Mouse (Mus musculus): ENCODE data around the gene Nav3. TPM values are rescaled to one million over a fixed set of nuclear protein-coding genes. Genes with fewer than 3 reads are reported as not detected.

The Nav3 gene
- total and polyA plus RNA-seq, 2 experiments: 0.01 to 0.28 TPM

DNA sequence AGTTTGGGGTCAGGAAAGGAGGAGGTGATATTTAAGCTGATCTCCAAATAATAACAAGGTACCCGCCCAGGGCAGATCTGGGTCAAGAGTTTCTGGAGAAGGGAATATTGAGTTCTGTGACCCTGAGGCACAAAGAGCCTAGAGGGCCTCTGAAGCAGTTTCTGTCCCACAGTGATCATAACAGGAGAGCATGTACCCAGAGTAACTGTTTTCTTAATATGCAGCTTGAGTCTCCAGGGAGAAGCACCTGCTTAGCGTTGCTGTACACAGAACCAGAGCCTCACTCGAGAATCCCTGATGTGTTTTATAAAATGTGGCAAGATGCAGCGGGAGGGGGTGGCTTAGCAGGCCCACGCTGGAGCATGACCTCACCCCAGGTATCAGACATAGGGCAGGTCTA is 141.5 kb downstream of the Nav3 start:
- no peak for DNase-seq (ENCODE audit: extremely low read depth, low read depth, low spot score)
- no peak overlapping the region for H3K27ac ChIP-seq (replicated peaks; ENCODE audit: insufficient read depth, low read depth, low read length)
- 81% methylated on average over 5 of the region's 5 CpGs for WGBS
- no peak overlapping the region for H3K9ac ChIP-seq (ENCODE audit: low read depth, low read length)
- H3K4me1 ChIP-seq (ENCODE audit: control insufficient read depth, insufficient read depth, low read length): no peaks in the 10 kb centered on the region
- TF ChIP-seq POLR2A (IDR thresholded peaks at IDR 0.05; ENCODE audit: extremely low read depth, insufficient read depth, low read length): no peak
- TF ChIP-seq CTCF (IDR thresholded peaks at IDR 0.05; ENCODE audit: low read depth, low read length): no peak
- no peaks in the 10 kb centered on the region for H3K79me2 ChIP-seq (ENCODE audit: control insufficient read depth, insufficient read depth, low read length)
- no peak overlapping the region for H3K4me3 ChIP-seq (ENCODE audit: insufficient read depth, low read depth, low read length)
- H3K27me3 ChIP-seq (ENCODE audit: control insufficient read depth, insufficient read depth, low read length): no peaks in the 10 kb centered on the region
- no peaks in the 10 kb centered on the region for H3K36me3 ChIP-seq (ENCODE audit: control insufficient read depth, insufficient read depth, low read length)

DNA sequence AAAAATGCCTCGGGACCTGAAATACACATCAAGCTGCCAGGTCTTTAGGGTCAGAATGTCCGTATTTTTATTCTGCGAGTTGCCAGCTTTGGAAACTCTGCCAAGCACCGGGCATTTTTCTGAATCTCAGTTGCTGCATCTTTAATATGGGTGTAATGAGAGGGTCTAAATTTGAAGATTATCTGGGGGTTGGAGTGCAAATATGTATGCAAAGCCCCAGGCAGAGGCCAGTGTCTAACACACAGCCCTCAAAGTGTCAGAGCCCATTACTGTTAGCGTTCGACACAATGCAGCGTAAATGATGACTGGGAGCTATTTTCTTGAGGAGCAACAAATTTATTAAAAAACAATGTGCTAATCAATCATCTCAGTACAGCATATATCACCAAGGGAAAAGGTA is 142.0 kb downstream of the Nav3 start:
- Histone ChIP-seq H3K9ac (ENCODE audit: low read depth, low read length) (no peak overlapping the region), H3K4me1 (ENCODE audit: control insufficient read depth, insufficient read depth, low read length) (no peaks in the 10 kb centered on the region), H3K36me3 (ENCODE audit: control insufficient read depth, insufficient read depth, low read length) (no peaks in the 10 kb centered on the region), H3K27ac (replicated peaks; ENCODE audit: insufficient read depth, low read depth, low read length) (no peak overlapping the region), H3K27me3 (ENCODE audit: control insufficient read depth, insufficient read depth, low read length) (no peaks in the 10 kb centered on the region), H3K4me3 (ENCODE audit: insufficient read depth, low read depth, low read length) (no peak overlapping the region), H3K79me2 (ENCODE audit: control insufficient read depth, insufficient read depth, low read length) (no peaks in the 10 kb centered on the region)
- 93% methylated on average over 7 of the region's 7 CpGs for WGBS
- no peak for DNase-seq (ENCODE audit: extremely low read depth, low read depth, low spot score)
- TF ChIP-seq CTCF (IDR thresholded peaks at IDR 0.05; ENCODE audit: low read depth, low read length) (no peak), POLR2A (IDR thresholded peaks at IDR 0.05; ENCODE audit: extremely low read depth, insufficient read depth, low read length) (no peak)

DNA sequence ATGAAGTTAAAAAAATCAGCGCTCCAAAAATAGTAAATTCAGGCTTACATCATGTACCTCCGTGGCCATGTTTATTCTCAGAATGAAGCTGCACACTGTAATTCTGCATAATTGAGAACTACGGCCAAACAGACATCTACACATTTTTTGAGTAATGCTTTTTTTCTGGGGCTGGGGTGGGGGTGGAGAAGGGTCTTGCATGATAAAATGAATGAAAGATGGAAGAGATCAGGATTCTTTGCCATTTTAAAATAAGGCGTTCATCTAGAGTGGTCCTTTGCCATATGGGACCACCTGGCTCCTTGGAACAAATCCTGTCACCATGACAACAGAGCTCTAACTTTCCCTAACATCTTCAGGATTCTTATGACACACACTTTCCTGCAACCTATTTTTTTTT is 146.5 kb downstream of the Nav3 start:
- WGBS: 90% methylated on average over 4 of the region's 4 CpGs
- H3K4me1 ChIP-seq (ENCODE audit: control insufficient read depth, insufficient read depth, low read length): no peaks in the 10 kb centered on the region
- H3K27ac ChIP-seq (replicated peaks; ENCODE audit: insufficient read depth, low read depth, low read length): no peak overlapping the region
- H3K79me2 ChIP-seq (ENCODE audit: control insufficient read depth, insufficient read depth, low read length): no peaks in the 10 kb centered on the region
- TF ChIP-seq CTCF (IDR thresholded peaks at IDR 0.05; ENCODE audit: low read depth, low read length) (no peak), POLR2A (IDR thresholded peaks at IDR 0.05; ENCODE audit: extremely low read depth, insufficient read depth, low read length) (no peak)
- H3K36me3 ChIP-seq (ENCODE audit: control insufficient read depth, insufficient read depth, low read length): no peaks in the 10 kb centered on the region
- DNase-seq (ENCODE audit: extremely low read depth, low read depth, low spot score): no peak
- no peak overlapping the region for H3K4me3 ChIP-seq (ENCODE audit: insufficient read depth, low read depth, low read length)
- H3K27me3 ChIP-seq (ENCODE audit: control insufficient read depth, insufficient read depth, low read length): no peaks in the 10 kb centered on the region
- no peak overlapping the region for H3K9ac ChIP-seq (ENCODE audit: low read depth, low read length)

DNA sequence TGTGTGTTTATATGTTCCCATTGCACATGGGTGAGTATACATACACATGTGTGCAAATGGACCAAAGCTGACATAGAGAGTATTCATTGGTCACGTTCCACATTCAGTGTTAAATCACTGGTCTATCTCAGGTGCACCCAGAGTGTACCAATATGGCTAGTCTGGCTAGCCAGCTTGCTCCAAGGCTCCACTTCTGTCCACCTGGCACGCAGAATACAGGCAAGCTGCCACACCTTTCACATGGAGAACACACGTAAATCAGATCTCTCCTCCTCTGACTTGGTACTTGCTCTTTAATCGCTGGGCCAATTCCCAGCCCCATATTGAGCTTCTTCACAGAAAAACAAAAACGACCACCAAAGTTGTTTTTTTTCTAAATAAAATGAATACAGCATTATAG is 150.4 kb downstream of the Nav3 start:
- H3K27ac ChIP-seq (replicated peaks; ENCODE audit: insufficient read depth, low read depth, low read length): no peak overlapping the region
- no peak overlapping the region for H3K9ac ChIP-seq (ENCODE audit: low read depth, low read length)

GRCm38 (mm10) chr10:110290016-110290623 is 165.9 kb downstream of the Nav3 start:
- TF ChIP-seq CTCF (IDR thresholded peaks at IDR 0.05; ENCODE audit: low read depth, low read length) (no peak), POLR2A (IDR thresholded peaks at IDR 0.05; ENCODE audit: extremely low read depth, insufficient read depth, low read length) (no peak)
- no peak overlapping the region for H3K27ac ChIP-seq (replicated peaks; ENCODE audit: insufficient read depth, low read depth, low read length)
- no peaks in the 10 kb centered on the region for H3K36me3 ChIP-seq (ENCODE audit: control insufficient read depth, insufficient read depth, low read length)
- no peak overlapping the region for H3K9ac ChIP-seq (ENCODE audit: low read depth, low read length)
- no peaks in the 10 kb centered on the region for H3K79me2 ChIP-seq (ENCODE audit: control insufficient read depth, insufficient read depth, low read length)
- no peaks in the 10 kb centered on the region for H3K27me3 ChIP-seq (ENCODE audit: control insufficient read depth, insufficient read depth, low read length)
- no peak overlapping the region for H3K4me3 ChIP-seq (ENCODE audit: insufficient read depth, low read depth, low read length)
- WGBS: 90% methylated on average over 10 of the region's 10 CpGs
- H3K4me1 ChIP-seq (ENCODE audit: control insufficient read depth, insufficient read depth, low read length): no peaks in the 10 kb centered on the region
- no peak for DNase-seq (ENCODE audit: extremely low read depth, low read depth, low spot score)

More for the DNA sequence above, 150.4 kb downstream of the Nav3 start:
- Histone ChIP-seq H3K4me1 (ENCODE audit: control insufficient read depth, insufficient read depth, low read length) (no peaks in the 10 kb centered on the region), H3K36me3 (ENCODE audit: control insufficient read depth, insufficient read depth, low read length) (no peaks in the 10 kb centered on the region), H3K27me3 (ENCODE audit: control insufficient read depth, insufficient read depth, low read length) (no peaks in the 10 kb centered on the region), H3K79me2 (ENCODE audit: control insufficient read depth, insufficient read depth, low read length) (no peaks in the 10 kb centered on the region), H3K4me3 (ENCODE audit: insufficient read depth, low read depth, low read length) (no peak overlapping the region)
- 76% methylated on average over 5 of the region's 5 CpGs for WGBS
- TF ChIP-seq CTCF (IDR thresholded peaks at IDR 0.05; ENCODE audit: low read depth, low read length): no peak
- TF ChIP-seq POLR2A (IDR thresholded peaks at IDR 0.05; ENCODE audit: extremely low read depth, insufficient read depth, low read length): no peak
- DNase-seq (ENCODE audit: extremely low read depth, low read depth, low spot score): no peak

GRCm38 (mm10) chr10:110283879-110284278 is 172.1 kb downstream of the Nav3 start:
- Histone ChIP-seq H3K27me3 (ENCODE audit: control insufficient read depth, insufficient read depth, low read length) (no peaks in the 10 kb centered on the region), H3K79me2 (ENCODE audit: control insufficient read depth, insufficient read depth, low read length) (no peaks in the 10 kb centered on the region), H3K9ac (ENCODE audit: low read depth, low read length) (no peak overlapping the region), H3K4me1 (ENCODE audit: control insufficient read depth, insufficient read depth, low read length) (no peaks in the 10 kb centered on the region), H3K36me3 (ENCODE audit: control insufficient read depth, insufficient read depth, low read length) (no peaks in the 10 kb centered on the region), H3K4me3 (ENCODE audit: insufficient read depth, low read depth, low read length) (no peak overlapping the region), H3K27ac (replicated peaks; ENCODE audit: insufficient read depth, low read depth, low read length) (no peak overlapping the region)
- TF ChIP-seq CTCF (IDR thresholded peaks at IDR 0.05; ENCODE audit: low read depth, low read length) (no peak), POLR2A (IDR thresholded peaks at IDR 0.05; ENCODE audit: extremely low read depth, insufficient read depth, low read length) (no peak)
- no peak for DNase-seq (ENCODE audit: extremely low read depth, low read depth, low spot score)
- WGBS: 70% methylated on average over 3 of the region's 3 CpGs

All from liver, adult 2 months (tissue).